Mouse (Mus musculus) lung, embryonic 16.5 days (tissue): ENCODE data around the gene Trib2. TPM values are rescaled to one million over a fixed set of nuclear protein-coding genes. Genes with fewer than 3 reads are reported as not detected.

Experiments
- ATAC-seq: fragments of 200-750 bp; cut with Nextera tagmentation; 2 replicates; pipeline ENCODE4 v1.8.0; 2017; ENCODE audit warnings: low read depth, mild to moderate bottlenecking, moderate library complexity
- H3K27ac ChIP-seq: fragments of 300-500 bp; sonication (generic); 2 replicates; pipeline ENCODE4 v1.5.1; 2014; ENCODE audit warnings: mild to moderate bottlenecking, control low read depth, low read length
- H3K27me3 ChIP-seq: fragments of 300-500 bp; sonication (generic); 2 replicates; pipeline ENCODE4 v1.6.1; 2014; ENCODE audit warnings: low read depth, low read length, mixed read lengths; ENCODE audit not compliant: control insufficient read depth, insufficient read depth
- H3K36me3 ChIP-seq: fragments of 300-500 bp; sonication (generic); 2 replicates; pipeline ENCODE4 v1.6.1; 2014; ENCODE audit warnings: low read length; ENCODE audit not compliant: control insufficient read depth, insufficient read depth
- H3K4me1 ChIP-seq: fragments of 300-500 bp; sonication (generic); replicated peaks from 2 replicates; pipeline ENCODE4 v1.6.1; 2014; ENCODE audit warnings: low read length, mixed read lengths; ENCODE audit not compliant: control insufficient read depth, insufficient read depth
- H3K4me2 ChIP-seq: fragments of 300-500 bp; sonication (generic); 2 replicates; pipeline ENCODE4 v1.6.1; 2014; ENCODE audit warnings: low read depth, low read length, control low read depth
- H3K4me3 ChIP-seq: fragments of 300-500 bp; sonication (generic); 2 replicates; pipeline ENCODE4 v1.5.1; 2014; ENCODE audit warnings: mild to moderate bottlenecking, low read length, control low read depth
- H3K9ac ChIP-seq: fragments of 300-500 bp; sonication (generic); 2 replicates; pipeline ENCODE4 v1.6.1; 2014; ENCODE audit warnings: low read length, control low read depth
- H3K9me3 ChIP-seq: fragments of 300-500 bp; sonication (generic); 2 replicates; pipeline ENCODE4 v1.6.1; 2016; ENCODE audit warnings: low read length; ENCODE audit not compliant: control insufficient read depth
- WGBS: fragments of 180-500 bp; shearing (Covaris S2); extraction: QIAGEN DNeasy Blood & Tissue Kit; methylation state at CpG from one replicate; pipeline ENCODE4 v1.1.7; 2014; 5-methylcytosine and 5-hydroxymethylcytosine counted together
- polyA plus RNA-seq: library from polyadenylated mRNA; unstranded; fragments of >200 nt; fragmentation: Nextera tagmentation; extraction: Ambion mirVana; gene quantifications from 2 replicates; pipeline ENCODE4 v1.2.1, GENCODE M21; 2015

Gene Trib2
- polyA plus RNA-seq, 1 experiment from 2014 or later, result 25.1 TPM

GRCm38 (mm10) chr12:15816254-15816605 lies 492 bp downstream of the Trib2 start:
- Histone ChIP-seq H3K9ac (peak overlapping the region; percentile 84), H3K4me1 (peaks cover 13% of the 10 kb centered on the region), H3K36me3 (no peaks in the 10 kb centered on the region), H3K4me3 (peak overlapping the region; percentile 64), H3K4me2 (peak overlapping the region; percentile 83), H3K27me3 (no peaks in the 10 kb centered on the region), H3K27ac (peak overlapping the region; percentile 74), H3K9me3 (no peaks in the 10 kb centered on the region)
- under 1% methylated on average over 23 of the region's 23 CpGs for WGBS
- ATAC-seq, result peak; percentile 37

GRCm38 (mm10) chr12:15815576-15816253 lies 1.0 kb downstream of the Trib2 start:
- peak; percentile 42 for ATAC-seq
- Histone ChIP-seq H3K4me2 (peak overlapping the region; percentile 83), H3K4me1 (peaks cover 13% of the 10 kb centered on the region), H3K4me3 (peak overlapping the region; percentile 64), H3K36me3 (no peaks in the 10 kb centered on the region), H3K9ac (peak overlapping the region; percentile 84), H3K9me3 (no peaks in the 10 kb centered on the region), H3K27ac (peak overlapping the region; percentile 74), H3K27me3 (no peaks in the 10 kb centered on the region)
- WGBS, result under 1% methylated on average over 49 of the region's 49 CpGs

GRCm38 (mm10) chr12:15815170-15815575 lies 1.5 kb downstream of the Trib2 start:
- H3K4me2 ChIP-seq, result peak overlapping the region; percentile 83
- peak overlapping the region; percentile 84 for H3K9ac ChIP-seq
- H3K4me1 ChIP-seq, result peaks cover 13% of the 10 kb centered on the region
- peak overlapping the region; percentile 74 for H3K27ac ChIP-seq
- no peaks in the 10 kb centered on the region for H3K36me3 ChIP-seq
- peak overlapping the region; percentile 64 for H3K4me3 ChIP-seq
- no peak for ATAC-seq
- 0% methylated on average over 23 of the region's 23 CpGs for WGBS
- H3K27me3 ChIP-seq, result no peaks in the 10 kb centered on the region
- no peaks in the 10 kb centered on the region for H3K9me3 ChIP-seq

- WGBS, result under 1% methylated on average over 32 of the region's 32 CpGs
- Histone ChIP-seq H3K36me3 (no peaks in the 10 kb centered on the region), H3K4me2 (peak overlapping the region; percentile 83), H3K9me3 (no peaks in the 10 kb centered on the region), H3K27me3 (no peaks in the 10 kb centered on the region), H3K27ac (peak overlapping the region; percentile 41), H3K4me1 (peaks cover 13% of the 10 kb centered on the region), H3K9ac (peak overlapping the region; percentile 84), H3K4me3 (peak overlapping the region; percentile 64)
- ATAC-seq, result no peak
Measured at GRCm38 (mm10) chr12:15814249-15815081, 2.3 kb downstream of the Trib2 start.

- Histone ChIP-seq H3K27me3 (no peaks in the 10 kb centered on the region), H3K4me3 (peak overlapping the region; percentile 64), H3K9me3 (no peaks in the 10 kb centered on the region), H3K4me1 (peaks cover 13% of the 10 kb centered on the region), H3K36me3 (no peaks in the 10 kb centered on the region), H3K27ac (peak overlapping the region; percentile 18; the same call in 1 of the 2 replicates), H3K4me2 (peak overlapping the region; percentile 83), H3K9ac (peak overlapping the region; percentile 57)
- ATAC-seq, result no peak
- 20% methylated on average over 5 of the region's 5 CpGs for WGBS
Measured at GRCm38 (mm10) chr12:15813819-15814165, 2.9 kb downstream of the Trib2 start.

GRCm38 (mm10) chr12:15813133-15813818 lies 3.4 kb downstream of the Trib2 start:
- H3K27ac ChIP-seq, result no peak overlapping the region
- H3K4me3 ChIP-seq, result peak overlapping the region; percentile 64
- H3K9ac ChIP-seq, result no peak overlapping the region; the same call in 1 of the 2 replicates
- no peaks in the 10 kb centered on the region for H3K27me3 ChIP-seq
- peak overlapping the region; percentile 83 for H3K4me2 ChIP-seq
- 34% methylated on average over 12 of the region's 12 CpGs for WGBS
- peaks cover 13% of the 10 kb centered on the region for H3K4me1 ChIP-seq
- H3K36me3 ChIP-seq, result no peaks in the 10 kb centered on the region
- H3K9me3 ChIP-seq, result no peaks in the 10 kb centered on the region
- ATAC-seq, result no peak

GRCm38 (mm10) chr12:15812139-15812962 lies 4.4 kb downstream of the Trib2 start:
- Histone ChIP-seq H3K27me3 (no peaks in the 10 kb centered on the region), H3K27ac (peak overlapping the region; percentile 22; the same call in 1 of the 2 replicates), H3K9ac (no peak overlapping the region), H3K36me3 (no peaks in the 10 kb centered on the region), H3K9me3 (no peaks in the 10 kb centered on the region), H3K4me1 (peaks cover 10% of the 10 kb centered on the region), H3K4me2 (peak overlapping the region; percentile 83), H3K4me3 (peak overlapping the region; percentile 64)
- no peak for ATAC-seq
- 27% methylated on average over 6 of the region's 6 CpGs for WGBS

- no peak overlapping the region for H3K9ac ChIP-seq
- peak overlapping the region; percentile 83 for H3K4me2 ChIP-seq
- H3K27ac ChIP-seq, result no peak overlapping the region
- WGBS, result 33% methylated on average over 4 of the region's 4 CpGs
- peaks cover 7% of the 10 kb centered on the region; the same call in 1 of the 2 replicates for H3K4me1 ChIP-seq
- H3K4me3 ChIP-seq, result no peak overlapping the region
- H3K9me3 ChIP-seq, result no peaks in the 10 kb centered on the region
- no peaks in the 10 kb centered on the region for H3K36me3 ChIP-seq
- no peaks in the 10 kb centered on the region for H3K27me3 ChIP-seq
- no peak for ATAC-seq
Measured at GRCm38 (mm10) chr12:15811682-15812081, 5.0 kb downstream of the Trib2 start.
